In the genomic region with DNA sequence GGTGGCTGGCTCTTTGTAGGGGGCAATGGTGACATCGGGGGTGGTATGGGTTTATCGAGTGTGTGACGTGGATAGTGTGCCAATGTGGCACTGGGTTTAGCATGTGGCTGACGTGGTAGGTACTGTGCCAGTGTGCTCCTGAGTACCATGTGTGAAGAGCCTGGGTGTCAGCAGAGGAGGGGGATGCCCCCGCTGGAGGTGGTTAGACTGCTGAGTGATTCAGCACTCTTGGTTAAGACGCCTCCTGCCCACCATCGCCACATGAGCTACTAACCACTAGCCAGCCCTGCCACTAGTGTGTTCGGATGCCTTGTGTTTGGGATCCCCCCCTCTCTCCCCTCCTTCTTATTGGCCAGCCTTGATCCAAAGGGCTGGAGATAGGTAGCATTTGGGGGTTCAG, we compare ENCODE assay signal across 22 mouse cellular contexts. TPM values are rescaled to one million over a fixed set of nuclear protein-coding genes. Genes with fewer than 3 reads are reported as not detected.
DNase-seq lines count a peak whose midpoint lies in the region; TF ChIP-seq lines count a peak whose summit lies in the region.
"Had no signal": no experiment of that assay in that cellular context is flagged by ENCODE, and none has a peak within 500 bp of the region (broad histone marks: within the 10 kb centered on the region; RNA-seq: fewer than 3 reads in every experiment).

No protein-coding gene starts in this region.

- DNase-seq in CD4-positive helper T cell, adult 2 months (ENCODE audit: low read depth, low spot score): peak; percentile 25
- peak; percentile 66 for DNase-seq in CH12.LX (ENCODE audit: extremely low read depth)
- DNase-seq in embryonic facial prominence, embryonic 10.5 days (ENCODE audit: low spot score): no peak
- peak; percentile 23 to 49 for DNase-seq in natural killer cell, adult 2 months (ENCODE audit: low spot score in 2 of 2)
- DNase-seq in cerebellum, adult 9-10 months: no peak
- DNase-seq in frontal cortex, postnatal 10 days (ENCODE audit: low spot score in 2 of 2): no peak
- DNase-seq: cerebellum, adult 11-12 months; cerebellum, adult 8-10 months; cerebellum, postnatal 14 days; forebrain, postnatal 0 days; gastrocnemius, postnatal 10 days; gastrocnemius, postnatal 36 days; heart, adult 2 months; heart, postnatal 14 days; kidney, adult 11 months; kidney, adult 8-10 months had no signal

- dilution Hi-C loops in CH12.LX (cut with MboI; ENCODE audit: extremely low pct_ligation_motif_present, extremely low pct_unique_long_range_greater_than_20kb, low sequenced_read_pairs): no loop called here

- no peak overlapping the region for H3K4me2 ChIP-seq in CH12.LX (ENCODE audit: insufficient read depth, low read depth, poor library complexity, severe bottlenecking)
- H3K4me2 ChIP-seq: embryonic facial prominence, embryonic 13.5 days; heart, embryonic 13.5 days; hindbrain, embryonic 14.5 days; intestine, embryonic 15.5 days had no signal

- peaks cover 6% of the 10 kb centered on the region for H3K9me3 ChIP-seq in CH12.LX (replicated peaks; ENCODE audit: low read length)
- no peaks in the 10 kb centered on the region for H3K9me3 ChIP-seq in embryonic facial prominence, embryonic 10.5 days
- H3K9me3 ChIP-seq: embryonic facial prominence, embryonic 13.5 days; heart, embryonic 10.5 days; heart, embryonic 13.5 days; intestine, embryonic 15.5 days had no signal

- no peak for TF ChIP-seq POLR2A in CH12.LX (IDR thresholded peaks at IDR 0.05; ENCODE audit: low read depth, low read length)

- H3K4me3 ChIP-seq in CH12.LX (replicated peaks in 1 of 3; ENCODE audit: low read depth in 2 of 3, low read length in 2 of 3, poor library complexity in 1 of 3): no peak overlapping the region
- no peak overlapping the region for H3K4me3 ChIP-seq in embryonic facial prominence, embryonic 10.5 days
- H3K4me3 ChIP-seq: embryonic facial prominence, embryonic 13.5 days; erythroblast, embryonic 14.5 days; heart, adult 2 months; heart, embryonic 10.5 days; heart, embryonic 13.5 days; intestine, embryonic 15.5 days had no signal

- no peak for TF ChIP-seq EP300 in CH12.LX (IDR thresholded peaks at IDR 0.05; ENCODE audit: low read length)

- in situ Hi-C loops in CH12.LX (cut with MboI; ENCODE audit: low pct_ligation_motif_present, low pct_unique_long_range_greater_than_20kb, low sequenced_read_pairs): no loop called here

- H3K27ac ChIP-seq in CH12.LX (ENCODE audit: insufficient read depth, low read depth): no peak overlapping the region
- H3K27ac ChIP-seq in embryonic facial prominence, embryonic 10.5 days (replicated peaks): peak overlapping the region; percentile 20; the same call in 1 of the 2 replicates
- H3K27ac ChIP-seq: embryonic facial prominence, embryonic 13.5 days; heart, adult 2 months; heart, embryonic 10.5 days; heart, embryonic 13.5 days; hindbrain, embryonic 14.5 days; intestine, embryonic 15.5 days had no signal

- no peaks in the 10 kb centered on the region for H3K36me3 ChIP-seq in CH12.LX (replicated peaks in 1 of 2; ENCODE audit: control insufficient read depth in 1 of 2, insufficient read depth in 1 of 2, low read length in 1 of 2)
- H3K36me3 ChIP-seq in embryonic facial prominence, embryonic 10.5 days (replicated peaks): no peaks in the 10 kb centered on the region
- H3K36me3 ChIP-seq: embryonic facial prominence, embryonic 13.5 days; heart, embryonic 10.5 days; heart, embryonic 13.5 days; intestine, embryonic 15.5 days had no signal

- TF ChIP-seq RAD21 in CH12.LX (IDR thresholded peaks at IDR 0.05; ENCODE audit: low read depth, low read length): no peak

- WGBS in embryonic facial prominence, embryonic 10.5 days: 94% methylated on average over 8 of the region's 8 CpGs

- H3K27me3 ChIP-seq in CH12.LX (replicated peaks): peaks cover 11% of the 10 kb centered on the region
- H3K27me3 ChIP-seq in embryonic facial prominence, embryonic 10.5 days (replicated peaks; ENCODE audit: low read depth, poor library complexity, severe bottlenecking): no peaks in the 10 kb centered on the region
- H3K27me3 ChIP-seq: embryonic facial prominence, embryonic 13.5 days; heart, embryonic 13.5 days; intestine, embryonic 15.5 days had no signal

- no peak overlapping the region for H3K9ac ChIP-seq in CH12.LX (ENCODE audit: insufficient read depth, low read depth)
- H3K9ac ChIP-seq: embryonic facial prominence, embryonic 13.5 days; forebrain, postnatal 0 days; heart, embryonic 13.5 days; hindbrain, embryonic 14.5 days; intestine, embryonic 15.5 days had no signal

- H3K4me1 ChIP-seq in CH12.LX (ENCODE audit: control insufficient read depth in 1 of 2, insufficient read depth in 2 of 2): peaks cover 13 to 34% of the 10 kb centered on the region in 2 experiments
- H3K4me1 ChIP-seq in embryonic facial prominence, embryonic 10.5 days: peaks cover 36% of the 10 kb centered on the region

- no peaks in the 10 kb centered on the region for H3K79me2 ChIP-seq in CH12.LX (replicated peaks; ENCODE audit: control insufficient read depth, extremely low read depth, insufficient read depth, poor library complexity, severe bottlenecking)

- no peak for TF ChIP-seq CTCF in CH12.LX (conservative IDR thresholded peaks at IDR 0.05 in 1 of 2, IDR thresholded peaks at IDR 0.05 in 1 of 2; ENCODE audit: low read depth in 2 of 2, low read length in 2 of 2)

TF ChIP-seq in CH12.LX, 34 proteins besides CTCF, POLR2A, EP300 and RAD21:
- TF ChIP-seq E2F4 (IDR thresholded peaks at IDR 0.05; ENCODE audit: insufficient replicate concordance, low read depth, low read length) (no peak), KAT2A (IDR thresholded peaks at IDR 0.05; ENCODE audit: insufficient replicate concordance, low read length) (no peak), IRF4 (IDR thresholded peaks at IDR 0.05; ENCODE audit: low read depth, low read length) (peak; percentile 22; the same call in 1 of the 2 replicates), ETS1 (conservative IDR thresholded peaks at IDR 0.05; ENCODE audit: low read depth, low read length) (peak; percentile 37; the same call in 1 of the 2 replicates), RCOR1 (conservative IDR thresholded peaks at IDR 0.05; ENCODE audit: low read depth, low read length) (no peak)

RNA-seq across cellular contexts. Expression of a gene that starts 21.3 kb away (rescaled TPM):
- 118 and 128 TPM in 2 replicates for total RNA-seq in CH12.LX (2012; rRNA removed)
- total RNA-seq in CH12.LX (2014; rRNA removed): 47.6 and 48.6 TPM in 2 replicates
- polyA plus RNA-seq in CH12.LX (2012; ENCODE audit: insufficient read length, low read depth): 102 and 110 TPM in 2 replicates
- polyA plus RNA-seq in embryonic facial prominence, embryonic 10.5 days (2016; fragmentation: Nextera tagmentation; extraction: Ambion mirVana): 255 TPM in 2 replicates

Comparison
In these comparisons a context has a peak if more than half of its experiments do, and no peak if none do; other contexts are left out.
1. DNase-seq: peak in CD4-positive helper T cell, adult 2 months (single experiment), CH12.LX (single experiment) and natural killer cell, adult 2 months (2 of 2); none in embryonic facial prominence, embryonic 10.5 days (single experiment), cerebellum, adult 9-10 months (single experiment) and frontal cortex, postnatal 10 days (0 of 2).